Mouse (Mus musculus): ENCODE data around the gene Man2c1. TPM values are rescaled to one million over a fixed set of nuclear protein-coding genes. Genes with fewer than 3 reads are reported as not detected.

Man2c1 gene
- polyA plus RNA-seq, 1 experiment: 50.4 TPM

DNA sequence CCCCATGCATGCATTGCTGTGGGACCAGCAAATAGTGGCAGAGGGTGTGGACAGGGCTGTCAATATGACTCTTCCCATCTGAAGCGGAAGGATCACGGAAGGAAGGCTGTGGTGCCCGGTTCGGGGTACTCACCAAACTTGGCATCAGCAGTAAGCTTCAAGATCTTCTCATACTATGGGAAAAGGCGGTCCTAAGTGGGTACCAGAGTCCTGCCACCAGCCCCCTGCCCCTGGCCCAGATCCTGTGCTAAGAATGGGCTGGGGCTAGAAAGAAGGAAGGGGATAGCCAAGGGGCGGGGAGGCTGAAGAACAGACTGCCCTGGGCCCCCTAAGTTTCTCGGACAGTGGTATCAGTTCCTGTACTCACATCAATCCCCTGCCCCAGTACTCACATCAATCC lies 25.9 kb downstream of the Man2c1 start:
- TF ChIP-seq GATA1 (IDR thresholded peaks at IDR 0.05; ENCODE audit: borderline replicate concordance, low read length) (no peak), FLI1 (IDR thresholded peaks at IDR 0.05; ENCODE audit: low read length) (no peak)

DNA sequence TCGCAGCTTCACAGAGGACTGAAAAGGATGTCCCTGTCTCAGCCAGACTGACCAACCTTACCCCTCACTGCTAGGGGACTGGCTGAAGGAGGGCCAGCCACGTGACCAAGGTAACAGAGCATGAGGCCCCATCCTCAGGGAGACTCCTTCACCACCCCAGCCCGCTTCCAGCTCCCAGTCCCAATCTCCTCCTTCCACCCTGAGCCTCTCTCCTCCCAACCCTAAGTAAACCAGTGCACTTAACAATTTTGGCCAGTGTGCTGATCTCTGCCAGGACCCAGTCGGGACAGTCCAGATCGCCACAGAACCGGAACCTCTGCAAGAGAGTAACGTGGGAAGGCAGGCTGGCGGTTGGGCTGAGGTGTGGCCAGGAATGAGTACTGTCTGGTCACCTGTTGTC lies 26.3 kb downstream of the Man2c1 start:
- Histone ChIP-seq H3K9me3 (no peaks in the 10 kb centered on the region), H3K4me1 (peaks cover 30% of the 10 kb centered on the region)

More for the DNA sequence above, 25.9 kb downstream of the Man2c1 start:
- Histone ChIP-seq H3K27me3 (replicated peaks) (peaks cover 3% of the 10 kb centered on the region), H3K4me1 (peaks cover 30% of the 10 kb centered on the region), H3K36me3 (replicated peaks; ENCODE audit: low read length) (peaks cover 30% of the 10 kb centered on the region), H3K4me3 (replicated peaks) (no peak overlapping the region), H3K9me3 (no peaks in the 10 kb centered on the region)

DNA sequence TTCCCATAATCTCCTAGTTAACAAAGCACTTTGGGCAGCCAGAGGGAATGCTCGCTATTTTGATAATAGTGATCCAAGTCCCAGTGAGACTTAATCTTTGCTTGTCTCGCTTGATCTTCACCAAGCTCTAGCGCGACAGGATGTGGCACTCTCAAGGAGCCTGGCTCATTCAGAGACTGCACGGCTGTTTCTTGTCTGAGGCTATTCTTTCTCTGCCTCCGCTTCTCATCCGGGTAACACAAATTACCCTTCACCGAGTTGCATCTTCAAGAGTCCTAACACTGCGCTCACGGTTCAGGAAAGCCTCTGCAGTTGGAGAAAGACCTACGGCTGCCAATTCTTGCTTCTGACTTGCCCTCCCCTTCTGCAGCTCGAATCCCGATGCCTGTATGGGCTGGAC lies 27.0 kb downstream of the Man2c1 start:
- Histone ChIP-seq H3K4me1 (peaks cover 37% of the 10 kb centered on the region), H3K36me3 (replicated peaks; ENCODE audit: low read length) (peaks cover 30% of the 10 kb centered on the region), H3K9me3 (no peaks in the 10 kb centered on the region), H3K4me3 (replicated peaks) (peak overlapping the region; percentile 95), H3K27me3 (replicated peaks) (peaks cover 3% of the 10 kb centered on the region)
- TF ChIP-seq GATA1 (IDR thresholded peaks at IDR 0.05; ENCODE audit: borderline replicate concordance, low read length): no peak
- no peak for TF ChIP-seq FLI1 (IDR thresholded peaks at IDR 0.05; ENCODE audit: low read length)

More for the DNA sequence above, 26.3 kb downstream of the Man2c1 start:
- TF ChIP-seq GATA1 (IDR thresholded peaks at IDR 0.05; ENCODE audit: borderline replicate concordance, low read length) (no peak), FLI1 (IDR thresholded peaks at IDR 0.05; ENCODE audit: low read length) (no peak)
- Histone ChIP-seq H3K36me3 (replicated peaks; ENCODE audit: low read length) (peaks cover 30% of the 10 kb centered on the region), H3K27me3 (replicated peaks) (peaks cover 3% of the 10 kb centered on the region), H3K4me3 (replicated peaks) (peak overlapping the region; percentile 95)

GRCm38 (mm10) chr9:57158013-57158470 lies 27.6 kb downstream of the Man2c1 start, which contains the start of gene Commd4:
TSS of gene Commd4 (minus strand) at chr9:57158331.
- peaks cover 3% of the 10 kb centered on the region for H3K27me3 ChIP-seq (replicated peaks)
- peak within 1 kb of the TSS; percentile 95 for H3K4me3 ChIP-seq (replicated peaks)
- peaks cover 30% of the 10 kb centered on the region for H3K36me3 ChIP-seq (replicated peaks; ENCODE audit: low read length)
- no peak for TF ChIP-seq GATA1 (IDR thresholded peaks at IDR 0.05; ENCODE audit: borderline replicate concordance, low read length)
- TF ChIP-seq FLI1 (IDR thresholded peaks at IDR 0.05; ENCODE audit: low read length): no peak
- H3K9me3 ChIP-seq: no peaks in the 10 kb centered on the region
- H3K4me1 ChIP-seq: peaks cover 42% of the 10 kb centered on the region

GRCm38 (mm10) chr9:57158506-57158905 lies 28.0 kb downstream of the Man2c1 start:
- no peak for TF ChIP-seq GATA1 (IDR thresholded peaks at IDR 0.05; ENCODE audit: borderline replicate concordance, low read length)
- TF ChIP-seq FLI1 (IDR thresholded peaks at IDR 0.05; ENCODE audit: low read length): no peak
- H3K9me3 ChIP-seq: no peaks in the 10 kb centered on the region
- peaks cover 3% of the 10 kb centered on the region for H3K27me3 ChIP-seq (replicated peaks)
- peaks cover 43% of the 10 kb centered on the region for H3K4me1 ChIP-seq
- H3K36me3 ChIP-seq (replicated peaks; ENCODE audit: low read length): peaks cover 30% of the 10 kb centered on the region
- H3K4me3 ChIP-seq (replicated peaks): peak overlapping the region; percentile 95

DNA sequence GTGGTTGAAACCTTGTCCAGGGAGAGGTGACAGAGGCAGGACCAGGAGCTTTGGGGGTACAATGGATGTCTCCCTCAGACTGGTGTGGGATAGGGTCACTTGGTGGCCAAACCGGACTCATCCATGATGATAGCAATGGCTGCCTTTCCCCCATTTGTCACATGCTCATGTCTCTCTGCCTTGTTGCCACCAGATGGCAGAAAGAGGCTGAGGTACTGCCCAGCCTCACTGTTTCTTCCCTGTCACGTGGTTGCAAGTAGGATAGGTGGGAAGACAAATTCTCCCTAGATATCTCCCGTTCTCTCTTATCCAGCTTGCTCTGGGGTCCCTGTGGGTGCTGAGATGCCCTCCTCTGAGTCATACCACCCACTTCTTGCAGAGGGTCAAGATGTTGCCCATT lies 32.0 kb downstream of the Man2c1 start:
- Histone ChIP-seq H3K27me3 (replicated peaks) (peaks cover 13% of the 10 kb centered on the region), H3K4me1 (peaks cover 27% of the 10 kb centered on the region), H3K4me3 (replicated peaks) (peak overlapping the region; percentile 20), H3K36me3 (replicated peaks; ENCODE audit: low read length) (no peaks in the 10 kb centered on the region), H3K9me3 (no peaks in the 10 kb centered on the region)
- TF ChIP-seq FLI1 (IDR thresholded peaks at IDR 0.05; ENCODE audit: low read length) (no peak), GATA1 (IDR thresholded peaks at IDR 0.05; ENCODE audit: borderline replicate concordance, low read length) (no peak)

DNA sequence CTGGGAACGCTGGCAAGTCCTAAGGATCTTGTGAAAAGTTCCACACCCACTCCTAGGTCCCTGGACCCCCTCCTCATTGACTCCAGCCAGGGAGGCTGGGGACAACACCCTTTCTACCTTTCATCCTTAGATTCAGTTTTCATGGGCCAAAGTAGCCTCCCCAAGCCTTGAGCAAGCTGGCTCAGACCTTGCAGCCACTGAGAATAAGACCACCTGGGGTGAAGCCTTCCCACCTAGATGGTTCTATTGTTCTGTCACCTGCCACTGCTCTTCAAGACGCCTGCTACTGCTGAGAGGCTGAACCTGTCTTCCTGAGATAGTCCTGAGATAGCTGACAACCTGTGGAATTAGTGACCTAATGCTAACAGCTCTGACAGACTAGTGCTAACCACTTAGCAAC lies 32.6 kb downstream of the Man2c1 start:
- TF ChIP-seq GATA1 (IDR thresholded peaks at IDR 0.05; ENCODE audit: borderline replicate concordance, low read length) (no peak), FLI1 (IDR thresholded peaks at IDR 0.05; ENCODE audit: low read length) (no peak)
- Histone ChIP-seq H3K4me1 (peaks cover 24% of the 10 kb centered on the region), H3K36me3 (replicated peaks; ENCODE audit: low read length) (no peaks in the 10 kb centered on the region), H3K27me3 (replicated peaks) (peaks cover 13% of the 10 kb centered on the region), H3K9me3 (no peaks in the 10 kb centered on the region), H3K4me3 (replicated peaks) (no peak overlapping the region)

- no peaks in the 10 kb centered on the region for H3K9me3 ChIP-seq
- H3K36me3 ChIP-seq (replicated peaks; ENCODE audit: low read length): no peaks in the 10 kb centered on the region
- no peak overlapping the region for H3K4me3 ChIP-seq (replicated peaks)
- H3K27me3 ChIP-seq (replicated peaks): peaks cover 17% of the 10 kb centered on the region
- TF ChIP-seq FLI1 (IDR thresholded peaks at IDR 0.05; ENCODE audit: low read length): no peak
- TF ChIP-seq GATA1 (IDR thresholded peaks at IDR 0.05; ENCODE audit: borderline replicate concordance, low read length): no peak
- H3K4me1 ChIP-seq: peaks cover 15% of the 10 kb centered on the region
These were observed 35.7 kb downstream of the Man2c1 start for GRCm38 (mm10) chr9:57166173-57166572.

DNA sequence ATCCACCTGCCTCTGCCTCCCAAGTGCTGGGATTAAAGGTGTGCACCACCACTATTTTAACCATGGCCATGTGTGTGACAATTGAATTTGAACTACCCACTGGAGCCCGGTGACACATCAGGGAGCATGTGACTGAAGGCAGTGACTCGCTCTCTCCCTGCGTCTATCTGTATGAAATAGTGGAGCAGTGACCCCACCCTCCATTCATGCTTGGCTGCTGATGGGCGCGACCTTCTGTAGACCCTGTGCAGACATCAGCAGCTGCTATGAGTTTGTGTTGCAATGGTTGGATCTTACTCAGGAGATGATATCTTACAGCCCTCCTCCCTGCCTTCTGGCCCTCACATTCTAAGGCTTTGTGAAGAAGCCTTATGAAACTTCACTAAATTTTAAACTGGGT lies 37.9 kb downstream of the Man2c1 start:
- H3K27me3 ChIP-seq (replicated peaks): peaks cover 24% of the 10 kb centered on the region
- peaks cover 5% of the 10 kb centered on the region for H3K9me3 ChIP-seq
- no peak for TF ChIP-seq GATA1 (IDR thresholded peaks at IDR 0.05; ENCODE audit: borderline replicate concordance, low read length)
- TF ChIP-seq FLI1 (IDR thresholded peaks at IDR 0.05; ENCODE audit: low read length): no peak
- H3K4me1 ChIP-seq: 0 out of 2 replicates have a peak, but pooled peaks cover 3% of the 10 kb centered on the region
- H3K36me3 ChIP-seq (replicated peaks; ENCODE audit: low read length): no peaks in the 10 kb centered on the region
- H3K4me3 ChIP-seq (replicated peaks): no peak overlapping the region

Other genes starting within 250 kb of the Man2c1 start
- 0.19 and 0.94 TPM in 2 replicates for gene Snx33, start 202.3 kb upstream of the Man2c1 start, polyA plus RNA-seq (2012; ENCODE audit: insufficient read depth, low replicate concordance)
- 42.0 and 92.2 TPM in 2 replicates for gene Imp3, start 193.2 kb upstream of the Man2c1 start, polyA plus RNA-seq (2012; ENCODE audit: insufficient read depth, low replicate concordance)
- 1.3 and 2.5 TPM in 2 replicates for gene Snupn, start 179.8 kb upstream of the Man2c1 start, polyA plus RNA-seq (2012; ENCODE audit: insufficient read depth, low replicate concordance)
- gene Ptpn9, start 135.8 kb upstream of the Man2c1 start, polyA plus RNA-seq (2012; ENCODE audit: insufficient read depth, low replicate concordance): 3.5 TPM in 1 of 2 replicates, not detected in the other
- 0.78 and 3.8 TPM in 2 replicates for gene Sin3a, start 58.6 kb upstream of the Man2c1 start, polyA plus RNA-seq (2012; ENCODE audit: insufficient read depth, low replicate concordance)
- gene Neil1, start 17.6 kb downstream of the Man2c1 start, polyA plus RNA-seq (2012; ENCODE audit: insufficient read depth, low replicate concordance): 9.2 and 10.4 TPM in 2 replicates
- 35.2 and 48.8 TPM in 2 replicates for gene Commd4, start 27.6 kb downstream of the Man2c1 start, polyA plus RNA-seq (2012; ENCODE audit: insufficient read depth, low replicate concordance)
- not detected in 2 replicates for gene Trcg1, start 105.9 kb downstream of the Man2c1 start, polyA plus RNA-seq (2012; ENCODE audit: insufficient read depth, low replicate concordance)
- gene 1700017B05Rik, start 131.9 kb downstream of the Man2c1 start, polyA plus RNA-seq (2012; ENCODE audit: insufficient read depth, low replicate concordance): 78.6 and 106 TPM in 2 replicates